Mouse (Mus musculus) layer of hippocampus, adult 8-10 months (tissue): ENCODE measurements at regions not wholly inside any gene's neighbourhood (a gene's known extent, or its start where the extent isn't known, plus 50 kb on each side); places are given as distances from the start of the nearest gene placed in this dataset.

Source experiments
- DNase-seq, 2 experiments: peaks; one replicate each; pipeline ENCODE4 v3.0.0; 2022; ENCODE audit warnings: low spot score in 2 of 2

DNA sequence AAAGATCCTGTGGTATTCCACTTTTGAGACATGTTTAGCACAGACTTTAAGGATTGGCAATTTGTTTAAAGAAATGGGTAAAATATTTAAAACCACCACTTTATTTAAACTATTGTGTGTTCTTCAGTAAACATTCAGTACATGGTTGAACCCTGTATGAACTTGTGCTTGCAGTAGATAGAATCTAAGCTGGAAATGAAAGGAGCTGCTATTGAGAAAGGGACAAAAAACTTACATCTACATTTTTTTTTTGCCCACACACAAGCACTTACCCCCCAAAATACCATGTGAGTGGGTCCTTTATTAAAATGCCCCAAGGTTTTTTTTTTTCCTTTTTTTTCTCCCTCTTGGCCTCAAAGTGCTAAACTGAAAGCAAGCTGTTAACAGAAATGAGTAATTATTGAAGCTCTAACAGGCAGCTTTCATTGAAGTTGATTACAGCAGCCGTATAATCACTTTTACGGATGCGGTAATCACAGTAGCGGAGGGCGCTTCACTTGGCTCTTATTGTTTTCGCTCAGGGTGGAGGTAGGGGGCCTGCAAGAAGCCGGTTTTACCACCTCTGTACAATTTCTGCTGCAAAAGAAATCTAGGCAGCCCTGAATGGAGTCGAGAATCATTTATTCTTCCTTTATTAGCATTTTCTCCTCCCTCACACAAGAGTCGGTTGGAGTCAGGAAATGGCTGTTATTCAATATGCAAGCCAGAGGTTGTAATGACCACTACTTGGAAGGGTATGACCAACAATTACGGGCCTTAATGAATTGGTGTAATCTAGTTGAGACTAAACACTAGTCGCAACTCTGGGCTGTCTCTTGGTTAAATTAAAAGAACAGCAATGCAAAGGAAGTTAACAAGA, 257.7 kb downstream of the Lmo4 start:
- no peak for DNase-seq

GRCm38 (mm10) chr3:143939068-143939709, 265.8 kb downstream of the Lmo4 start:
- no peak for DNase-seq

- DNase-seq: no peak
These were observed 279.7 kb downstream of the Lmo4 start for GRCm38 (mm10) chr3:143925322-143925721.

GRCm38 (mm10) chr3:143919744-143920143, 285.3 kb downstream of the Lmo4 start:
- no peak for DNase-seq

DNA sequence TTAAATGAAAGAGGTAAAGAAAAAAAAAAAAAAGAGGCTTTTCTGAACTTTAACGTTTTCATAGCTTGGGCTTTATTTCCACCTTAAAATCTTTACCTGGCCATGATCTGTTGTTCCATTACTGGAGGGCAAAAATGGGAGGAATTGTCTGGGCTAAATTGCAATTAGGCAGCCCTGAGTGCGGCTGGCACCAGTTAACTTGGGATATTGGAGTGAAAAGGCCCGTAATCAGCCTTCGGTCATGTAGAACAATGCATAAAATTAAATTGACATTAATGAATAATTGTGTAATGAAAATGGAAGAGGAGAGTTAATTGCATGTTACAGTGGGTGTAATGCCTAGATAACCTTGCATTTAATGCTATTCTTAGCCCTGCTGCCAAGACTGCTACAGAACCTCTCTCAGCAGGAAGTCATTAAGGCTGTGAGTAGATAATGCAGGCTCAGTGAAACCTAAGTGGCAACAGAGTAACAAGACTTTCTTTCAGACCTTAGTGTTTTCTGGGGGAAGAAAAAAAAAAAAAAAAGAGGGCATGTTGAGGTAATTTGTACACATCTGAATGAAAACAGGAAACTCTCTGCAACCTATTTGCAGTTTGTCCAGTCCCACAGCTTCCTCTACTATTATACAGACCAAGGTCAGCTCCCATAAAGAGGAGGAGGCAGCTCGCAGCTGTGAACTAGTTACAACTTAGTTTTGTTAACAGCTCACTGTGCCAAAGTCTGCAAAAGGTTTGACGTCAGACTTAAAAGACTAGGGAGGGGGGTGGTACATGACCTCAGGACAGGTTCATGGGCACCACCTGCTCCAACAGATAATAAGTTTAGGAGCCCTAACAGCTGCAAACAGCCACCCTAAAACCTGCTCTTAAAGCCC, 290.4 kb downstream of the Lmo4 start:
- DNase-seq: no peak

- no peak for DNase-seq
These were observed 291.9 kb downstream of the Lmo4 start for GRCm38 (mm10) chr3:143913044-143913574.

DNA sequence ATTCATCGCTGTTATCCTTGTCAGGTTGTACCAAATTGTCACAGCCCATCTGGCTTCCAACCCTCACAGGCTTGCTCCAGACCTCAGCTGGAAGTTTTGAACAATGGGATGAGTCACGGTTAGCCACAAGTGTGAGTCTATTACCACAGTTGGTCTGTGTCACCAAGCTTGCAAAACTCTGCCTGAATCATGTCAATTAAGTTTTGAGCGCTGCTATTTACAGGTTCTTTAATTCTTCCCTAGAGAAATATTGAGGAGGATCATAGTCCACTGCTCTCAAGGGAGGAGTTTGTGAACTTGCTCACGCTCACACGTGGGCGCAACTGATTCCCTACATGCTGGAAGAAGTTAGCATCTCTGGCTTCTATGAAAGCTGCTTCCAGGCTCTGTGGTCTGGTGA, 292.6 kb downstream of the Lmo4 start:
- DNase-seq: peak; percentile 23 to 32

GRCm38 (mm10) chr3:143909341-143909740, 295.7 kb downstream of the Lmo4 start:
- DNase-seq: no peak

DNA sequence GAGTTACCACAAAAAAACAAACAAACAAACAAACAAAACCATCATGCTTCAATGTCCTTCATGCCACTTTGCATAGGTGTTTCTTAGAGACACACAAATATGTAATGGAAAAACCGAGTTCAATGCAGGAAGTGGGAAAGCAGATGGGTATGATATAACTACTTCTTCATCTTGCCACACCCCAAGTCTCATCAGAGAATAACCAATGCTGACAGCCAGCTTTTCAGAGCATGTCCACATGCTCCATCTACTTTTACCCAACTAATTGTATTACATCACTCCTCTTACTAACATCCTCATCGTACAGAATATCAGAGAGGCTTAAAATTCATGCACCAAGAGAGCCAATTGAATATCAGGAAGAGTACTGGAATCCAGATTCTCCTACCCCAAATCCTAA, 301.6 kb downstream of the Lmo4 start:
- DNase-seq: no peak

- DNase-seq: no peak
These were observed 324.2 kb downstream of the Lmo4 start for GRCm38 (mm10) chr3:143880813-143881212.

DNA sequence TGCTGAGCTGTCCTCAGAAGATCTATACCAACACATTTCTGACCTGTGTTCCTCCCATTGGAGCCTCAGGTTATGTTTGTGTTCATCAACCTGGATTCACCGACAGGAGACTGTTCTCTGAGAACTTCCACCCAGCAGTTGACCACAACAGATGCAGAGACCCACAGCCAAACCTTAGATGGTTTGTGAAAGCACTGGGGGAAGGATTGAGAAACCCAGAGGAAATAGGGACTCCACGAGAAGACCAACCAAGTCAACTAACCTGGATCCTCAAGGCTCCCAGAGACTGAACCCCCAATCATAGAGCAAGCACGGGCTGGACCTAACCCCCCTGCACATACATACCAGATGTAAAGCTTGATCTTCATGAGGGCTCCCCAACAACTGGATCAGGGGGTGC, 331.1 kb downstream of the Lmo4 start:
- DNase-seq: no peak

GRCm38 (mm10) chr3:143866521-143866920, 338.5 kb downstream of the Lmo4 start:
- DNase-seq: no peak

DNA sequence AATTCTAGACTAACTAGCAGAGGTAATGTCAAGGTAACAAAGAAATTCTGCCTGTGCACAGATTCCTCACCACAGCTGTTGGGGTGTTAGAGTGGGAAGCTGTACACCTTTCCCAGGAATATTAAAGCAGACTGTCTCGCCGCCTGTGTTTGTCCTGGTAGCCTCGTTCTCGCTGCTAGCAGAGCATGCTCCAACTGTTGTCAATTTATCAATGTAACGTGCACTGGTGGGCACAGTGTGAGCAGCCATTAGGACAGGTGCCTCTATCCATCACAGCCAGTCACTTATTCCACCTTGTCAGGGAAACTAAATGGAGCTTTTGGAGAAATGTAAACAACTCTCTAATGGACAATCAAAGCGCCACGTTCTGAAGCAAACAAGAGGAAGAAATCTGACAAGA, 339.4 kb downstream of the Lmo4 start:
- no peak for DNase-seq

DNA sequence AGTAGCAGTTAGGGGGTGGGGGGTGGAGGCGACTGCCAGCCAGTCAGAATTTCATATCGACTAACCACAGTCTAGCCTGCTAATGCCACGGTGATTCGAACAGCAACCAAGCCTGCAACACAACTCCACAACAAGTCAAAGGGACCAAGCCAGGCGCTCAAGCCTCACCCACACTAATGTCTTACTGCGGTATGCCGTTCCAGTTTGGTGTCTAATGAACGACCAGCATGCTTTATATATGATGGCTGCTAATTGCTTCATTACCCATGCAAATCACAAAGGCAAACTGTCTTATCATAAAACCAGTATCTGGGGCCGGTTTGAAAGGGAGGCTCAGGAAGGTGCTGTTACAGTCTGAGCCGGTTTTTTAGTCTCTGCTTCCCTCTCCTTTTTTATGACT, 340.5 kb downstream of the Lmo4 start:
- DNase-seq: no peak

DNA sequence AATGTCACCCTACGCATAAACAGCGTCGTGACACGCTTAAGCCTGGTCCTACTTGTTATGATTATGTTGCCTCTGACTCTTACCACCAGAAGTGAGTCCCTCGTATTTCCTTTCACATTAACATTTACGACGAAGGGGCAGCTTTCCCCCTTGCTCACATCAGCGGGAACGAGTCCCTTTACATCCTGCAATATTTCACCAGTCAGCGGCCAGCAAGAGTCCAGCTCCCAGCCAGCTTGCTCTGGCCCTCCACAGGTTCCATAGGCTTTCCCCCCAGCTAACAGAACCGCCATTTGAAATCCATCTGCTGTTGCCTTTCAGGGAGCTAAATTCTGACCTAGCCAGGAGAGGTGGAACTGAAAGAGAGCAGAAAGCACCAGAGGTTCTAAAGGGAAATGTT, 342.5 kb downstream of the Lmo4 start:
- no peak for DNase-seq

GRCm38 (mm10) chr3:143861866-143862265, 343.2 kb downstream of the Lmo4 start:
- DNase-seq: no peak

DNA sequence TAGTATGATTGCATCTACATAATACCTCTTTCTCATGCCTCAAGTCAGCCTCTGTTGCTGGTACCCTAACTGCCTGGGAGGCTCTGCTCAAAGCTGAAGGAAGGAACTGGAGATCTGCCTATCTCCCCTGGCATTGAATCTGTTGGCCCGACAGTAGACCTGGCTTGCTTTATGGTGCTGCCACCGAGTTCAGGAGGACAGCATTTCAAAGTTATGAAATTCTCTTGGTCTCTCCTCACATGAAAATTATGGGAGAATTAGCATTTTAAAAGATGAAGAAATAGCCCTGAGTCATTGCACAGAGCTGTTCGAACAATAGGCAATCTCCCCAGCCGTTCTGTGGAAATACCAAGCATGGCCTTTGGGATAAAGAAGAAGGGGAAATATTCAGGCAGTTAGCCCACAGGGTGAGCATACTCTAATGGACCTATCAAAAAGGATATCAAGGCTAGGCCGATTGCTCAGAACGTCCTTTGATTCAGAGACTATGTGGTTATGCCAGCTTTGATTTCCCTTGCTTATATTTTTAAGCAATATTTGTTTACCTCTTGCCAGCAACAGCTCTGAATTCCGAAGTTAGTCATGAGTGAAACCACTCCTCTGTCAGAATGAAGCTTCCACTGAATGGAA, 369.3 kb downstream of the Lmo4 start:
- no peak for DNase-seq

- no peak for DNase-seq
These were observed 370.3 kb downstream of the Lmo4 start for GRCm38 (mm10) chr3:143834725-143835124.

- no peak for DNase-seq
These were observed 381.6 kb downstream of the Lmo4 start for GRCm38 (mm10) chr3:143823395-143823777.

GRCm38 (mm10) chr3:143822564-143823394, 382.2 kb downstream of the Lmo4 start:
- no peak for DNase-seq
